Mouse (Mus musculus) testis, postnatal 10 days (tissue): ENCODE results near the gene Dus4l.

Experiments
- DNase-seq: peaks from one replicate; pipeline ENCODE4 v3.0.0; 2021; ENCODE audit warnings: low spot score

Gene Dus4l

DNA sequence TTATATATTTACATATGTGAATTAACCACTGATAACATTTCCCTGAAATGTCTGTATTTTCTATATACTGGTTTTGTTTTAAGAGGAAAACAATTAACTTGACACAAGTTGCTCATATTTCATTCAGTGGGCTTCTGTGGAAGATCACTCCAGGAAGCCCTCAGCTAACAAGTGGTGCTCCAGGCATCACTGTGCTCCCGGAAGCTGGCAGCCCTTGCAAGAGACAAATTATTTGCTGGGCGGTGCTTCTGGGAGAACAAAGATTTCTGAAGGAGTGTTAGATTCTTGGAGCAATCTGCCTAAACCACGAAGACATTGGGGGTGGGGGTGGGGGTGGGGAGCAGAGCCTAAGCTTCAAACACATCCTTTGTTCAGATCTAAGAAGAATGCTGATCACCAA is 62.6 kb downstream of the Dus4l start:
- DNase-seq: no peak
